Mouse (Mus musculus): ENCODE data around the gene Lrrc72.
"Not testable (repeated sequence)": the region's sequence is repeated elsewhere in the genome, so short reads cannot be mapped to it uniquely, and the experiment has no call there.

The Lrrc72 gene

DNA sequence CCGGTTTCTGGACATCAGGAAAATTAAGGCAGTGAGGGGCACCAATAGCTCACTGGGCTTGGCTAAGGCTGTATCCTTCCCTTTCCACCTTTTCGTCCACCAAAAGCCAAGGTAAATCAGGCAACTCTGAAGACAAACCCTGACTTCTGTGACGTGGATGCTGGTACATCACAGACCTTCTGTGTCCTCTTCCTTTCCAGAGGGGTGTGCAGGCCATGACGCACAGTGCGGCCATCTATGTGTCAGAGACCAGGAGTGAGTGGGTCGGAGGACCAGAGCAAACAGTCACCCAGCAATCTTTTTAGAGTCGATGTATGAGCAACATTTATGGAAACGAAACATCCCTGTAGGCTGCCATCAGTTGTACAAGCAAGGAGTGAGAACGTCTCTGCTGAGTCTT, at the start of gene Lrrc72:
TSS of gene Lrrc72 (minus strand) at position 101 of the 400 bp plus-strand sequence.
- no peak for DNase-seq (ENCODE audit: low spot score)

DNA sequence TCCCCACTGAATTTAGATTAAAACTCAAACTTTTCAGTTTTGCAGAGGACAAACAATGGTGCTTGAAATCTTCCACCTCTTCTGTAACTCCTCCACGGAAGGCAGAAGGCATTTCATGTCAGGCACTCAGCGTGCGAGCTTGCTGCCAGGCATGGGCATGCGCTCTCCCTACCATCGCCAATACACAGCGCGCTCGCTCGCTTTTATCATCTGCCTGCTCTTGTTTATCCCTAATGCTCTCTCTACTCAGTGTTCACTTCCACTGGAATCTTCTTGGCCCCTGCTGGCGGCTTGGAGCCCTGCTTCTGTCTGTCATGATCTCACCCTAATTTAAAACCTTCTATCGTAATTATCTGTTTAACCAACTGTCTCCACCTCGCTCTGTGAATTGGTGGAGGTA, 49.1 kb upstream of the Lrrc72 start:
- DNase-seq (ENCODE audit: low spot score): no peak

DNA sequence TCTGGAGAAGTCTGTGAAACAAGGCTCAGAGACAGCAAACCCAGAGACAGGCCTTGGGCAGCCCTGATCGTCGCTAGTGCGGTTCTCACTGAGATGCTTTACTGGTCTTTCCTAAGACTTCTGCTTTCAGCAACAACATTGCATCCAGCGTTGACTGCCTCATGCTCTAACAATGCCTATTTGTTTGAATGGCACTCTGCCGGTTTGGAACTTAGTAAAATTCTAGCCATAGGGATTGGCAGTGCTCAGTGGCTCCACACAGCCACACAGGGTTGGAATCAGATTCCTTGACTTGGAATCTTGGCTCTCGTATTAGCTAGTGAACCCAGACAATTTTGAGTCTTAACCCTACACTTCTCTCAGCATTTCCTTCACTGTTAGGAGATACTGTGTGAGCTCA, 38.1 kb upstream of the Lrrc72 start:
- no peak for DNase-seq (ENCODE audit: low spot score)

DNA sequence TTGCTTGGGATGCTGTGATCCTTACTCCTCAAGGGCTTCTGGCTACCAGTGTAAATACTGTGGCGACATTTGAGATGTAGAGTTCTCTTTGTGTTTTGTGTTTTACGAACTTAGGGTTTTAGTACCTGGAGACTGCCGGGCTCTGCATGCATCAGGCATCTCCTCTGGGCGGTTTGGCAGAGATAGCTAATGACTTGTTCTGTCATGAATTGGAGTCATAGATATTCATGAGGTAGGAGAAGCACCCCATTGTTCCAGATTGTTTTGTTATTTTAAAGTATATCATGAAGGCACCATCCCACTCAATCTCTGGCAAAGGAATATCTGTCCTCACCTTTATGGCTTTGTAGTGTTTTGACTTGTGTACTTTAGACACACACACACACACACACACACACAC, 37.3 kb upstream of the Lrrc72 start:
- no peak for DNase-seq (ENCODE audit: low spot score)

DNA sequence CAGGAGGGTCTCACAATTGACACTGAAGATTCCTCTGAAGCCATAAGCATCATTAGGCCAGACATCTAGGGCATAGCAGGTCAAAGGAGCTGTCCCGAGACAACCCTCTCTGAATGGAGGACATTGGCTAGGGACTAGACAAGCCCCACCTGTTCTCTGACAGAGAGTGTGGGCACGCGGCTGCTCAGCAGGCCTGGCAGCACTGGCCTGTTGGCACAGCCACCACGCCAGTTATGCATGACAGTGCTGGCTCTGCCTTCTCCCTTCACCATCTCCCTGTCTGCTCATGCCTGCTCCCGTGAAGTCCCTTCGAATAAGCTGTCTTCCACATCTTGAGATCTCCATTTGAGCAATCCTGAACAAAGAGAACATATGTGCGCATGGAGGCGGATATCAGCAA, 36.4 kb upstream of the Lrrc72 start:
- no peak for DNase-seq (ENCODE audit: low spot score)

DNA sequence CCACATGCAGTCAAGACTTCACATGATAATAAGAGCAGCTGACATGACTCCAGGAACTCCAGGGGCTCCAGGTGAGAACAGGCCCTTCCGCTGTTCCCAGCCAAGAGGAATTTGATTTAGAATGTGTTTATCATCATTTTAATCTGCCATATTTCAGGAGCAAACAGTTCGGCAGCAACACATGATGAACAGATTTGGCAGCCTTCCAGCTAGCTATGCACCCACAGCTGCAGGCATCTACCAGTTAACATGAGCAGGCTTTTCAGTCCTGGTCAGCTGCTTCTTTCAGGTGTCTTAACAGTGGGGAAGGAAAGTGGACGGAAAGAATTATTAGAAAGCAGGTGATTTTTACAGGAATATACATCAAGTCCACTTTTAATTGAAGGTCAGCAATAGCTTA, 21.6 kb upstream of the Lrrc72 start:
- no peak for DNase-seq (ENCODE audit: low spot score)

DNA sequence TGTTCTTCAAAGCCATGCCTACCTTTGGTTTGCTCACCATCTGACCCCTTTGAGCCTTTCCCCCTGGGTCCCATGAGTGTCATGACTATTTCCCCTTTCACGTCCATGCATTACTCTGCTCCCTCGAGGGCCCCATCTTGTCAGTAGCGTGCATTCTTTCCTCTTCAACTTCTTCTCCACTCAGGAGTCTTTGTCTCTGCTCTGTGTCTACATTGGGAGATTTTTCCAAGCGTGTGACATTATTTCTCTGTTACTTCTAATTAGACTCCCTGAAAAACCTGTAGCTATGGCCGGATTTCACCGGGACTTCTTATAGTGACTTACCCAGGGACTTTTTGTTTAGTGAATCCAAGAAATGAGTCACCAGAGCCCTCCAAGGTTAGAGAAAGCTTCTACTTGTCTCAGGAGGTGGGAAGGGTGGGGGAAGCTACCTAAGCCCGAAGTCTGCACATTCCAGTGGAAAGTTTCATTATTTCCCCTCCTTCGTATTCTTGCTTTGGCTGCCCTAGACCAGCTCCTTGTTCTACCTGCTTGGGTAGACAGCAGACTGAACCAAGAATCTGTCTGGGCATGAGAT, 14.6 kb upstream of the Lrrc72 start:
- DNase-seq (ENCODE audit: low spot score): no peak

DNA sequence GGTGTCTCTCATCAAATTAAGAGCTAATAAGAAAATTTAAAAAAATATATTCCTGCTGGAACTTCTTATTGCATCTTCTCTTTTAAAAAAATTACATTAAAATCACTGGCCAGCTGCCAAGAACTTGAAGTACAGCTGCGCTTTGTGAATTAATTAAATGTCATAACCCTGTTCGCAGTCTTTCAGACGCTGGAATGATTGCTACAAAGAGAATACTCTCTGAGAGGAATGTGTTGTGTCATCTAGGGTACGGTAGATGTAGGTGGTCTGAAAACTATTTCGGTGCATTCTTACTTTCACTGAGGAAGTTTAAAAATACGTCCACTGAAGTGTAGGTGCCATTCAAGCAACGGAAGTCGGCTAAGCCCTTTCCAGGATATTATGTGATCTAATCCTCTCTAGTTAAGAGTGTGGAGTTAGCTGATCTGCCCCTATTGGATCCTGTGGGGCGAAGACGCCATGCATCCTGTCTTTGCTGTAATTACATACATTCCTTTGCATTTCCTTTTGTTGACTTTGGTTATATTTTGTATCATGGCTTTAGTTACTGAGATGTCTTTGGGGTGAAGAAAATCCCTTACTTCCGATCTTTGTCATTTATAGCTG, 9.0 kb upstream of the Lrrc72 start:
- no peak for DNase-seq (ENCODE audit: low spot score)

DNA sequence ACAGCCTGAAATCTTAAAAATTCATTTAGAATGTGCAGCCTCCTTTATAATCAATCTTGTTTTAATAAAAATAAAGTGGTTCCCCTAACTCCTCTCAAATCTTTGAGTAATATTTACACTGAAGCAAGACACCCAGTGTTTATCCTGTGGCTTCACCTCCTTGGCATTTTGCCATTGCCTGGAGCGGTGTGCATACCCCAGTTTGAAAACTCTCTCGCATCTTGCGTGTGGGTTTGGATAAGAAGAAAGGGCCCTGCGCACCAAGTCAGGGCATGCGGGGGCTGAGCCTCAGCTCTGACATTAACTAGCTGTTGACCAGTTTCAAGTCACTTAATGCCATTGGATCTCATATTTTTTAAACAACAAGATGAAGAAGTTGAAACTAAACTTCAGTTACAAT, 2.2 kb upstream of the Lrrc72 start:
- no peak for DNase-seq (ENCODE audit: low spot score)

DNA sequence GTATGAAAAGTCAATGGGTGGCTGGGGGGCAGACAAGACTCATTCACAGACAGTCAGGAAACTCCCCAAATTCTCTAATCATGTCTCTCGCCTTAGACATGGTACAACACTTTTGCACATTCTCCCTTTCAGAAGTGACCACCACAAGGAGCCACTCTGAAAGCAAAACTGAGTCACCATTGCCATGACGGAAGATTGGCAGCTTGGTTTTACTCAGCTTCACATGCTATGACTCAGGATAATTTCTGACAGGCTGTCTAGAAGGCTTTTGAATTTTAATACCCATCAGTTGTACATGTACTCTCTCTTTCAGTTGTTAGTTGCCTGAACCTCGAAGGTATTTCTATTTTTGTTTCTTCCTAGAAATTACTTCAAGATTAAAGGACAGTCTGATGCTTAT, 12.0 kb downstream of the Lrrc72 start:
- no peak for DNase-seq (ENCODE audit: low spot score)

DNA sequence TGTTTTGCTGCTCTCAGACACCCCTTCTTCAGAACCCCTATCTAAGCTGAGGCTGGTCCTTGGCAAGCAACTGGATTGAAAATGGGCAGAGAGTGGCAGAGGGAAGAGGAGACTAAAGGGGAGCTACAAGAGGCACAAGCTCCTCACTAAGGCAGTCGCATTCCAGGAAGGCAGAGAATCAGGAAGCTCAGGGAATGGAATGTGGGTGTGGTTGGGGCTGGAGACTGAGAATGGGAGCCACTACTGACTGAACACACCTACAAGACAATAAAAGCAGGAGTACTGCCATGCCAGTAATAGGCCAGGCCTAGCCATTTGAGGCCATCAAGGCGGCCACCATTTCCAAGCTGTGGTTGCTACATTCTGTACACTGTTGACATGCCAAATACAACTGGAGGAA, 21.8 kb downstream of the Lrrc72 start:
- DNase-seq (ENCODE audit: low spot score): no peak

DNA sequence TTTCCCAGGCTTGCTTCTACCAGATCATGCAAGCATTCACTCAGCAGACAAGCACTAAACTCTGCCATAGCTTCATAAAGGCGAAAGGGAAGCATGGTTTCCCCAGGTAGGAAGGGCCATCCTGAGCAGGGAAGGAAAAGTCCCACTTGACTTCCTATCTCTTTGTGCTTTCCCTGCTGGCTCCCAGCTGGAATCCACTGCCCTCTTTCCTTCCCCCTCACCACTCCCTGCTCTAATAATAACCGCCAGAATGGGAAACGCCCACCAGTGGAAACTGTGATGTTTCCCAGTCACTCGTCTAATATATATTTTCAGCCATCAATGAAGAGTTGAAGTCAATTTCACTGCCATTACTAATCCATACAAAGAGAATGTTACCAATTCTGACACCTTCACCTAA, 28.8 kb downstream of the Lrrc72 start:
- no peak for DNase-seq (ENCODE audit: low spot score)

DNA sequence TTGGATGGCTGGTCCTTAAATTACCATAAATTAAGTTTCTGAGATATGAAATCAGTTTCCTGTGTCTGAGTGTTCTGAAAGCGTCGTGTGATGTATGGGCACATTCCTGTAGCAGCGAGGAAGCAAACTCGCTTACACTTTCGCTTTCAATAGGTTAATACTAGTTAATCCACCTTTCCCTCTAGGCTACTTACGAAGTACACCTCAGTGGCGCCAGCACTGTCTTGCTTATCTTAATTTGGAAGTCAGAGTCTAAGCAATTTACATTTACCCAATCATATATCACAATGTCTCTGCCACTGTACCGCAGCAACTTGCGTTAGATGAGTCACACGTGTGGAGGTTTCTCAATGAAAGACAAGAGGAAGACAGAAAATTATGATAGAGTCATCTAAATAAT, 36.3 kb downstream of the Lrrc72 start:
- DNase-seq (ENCODE audit: low spot score): no peak

DNA sequence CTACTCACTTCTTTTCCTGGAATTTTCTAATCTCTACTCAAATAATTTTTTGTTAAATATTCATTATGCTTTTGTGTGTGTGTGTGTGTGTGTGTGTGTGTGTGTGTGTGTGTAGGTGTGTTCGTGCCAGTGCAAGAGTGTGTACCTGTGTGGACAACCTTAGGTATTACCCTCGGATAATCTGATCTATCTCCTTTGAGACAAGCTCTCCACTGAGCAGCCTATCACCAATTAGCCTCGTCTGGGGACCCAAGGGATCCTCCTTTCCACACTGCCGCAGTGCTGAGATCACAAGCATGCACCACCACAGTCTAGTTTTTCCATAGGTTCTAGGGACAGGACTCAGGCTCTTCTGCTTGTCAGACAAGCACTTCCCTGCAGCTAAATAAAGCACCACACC, 37.0 kb downstream of the Lrrc72 start:
- DNase-seq (ENCODE audit: low spot score): no peak

DNA sequence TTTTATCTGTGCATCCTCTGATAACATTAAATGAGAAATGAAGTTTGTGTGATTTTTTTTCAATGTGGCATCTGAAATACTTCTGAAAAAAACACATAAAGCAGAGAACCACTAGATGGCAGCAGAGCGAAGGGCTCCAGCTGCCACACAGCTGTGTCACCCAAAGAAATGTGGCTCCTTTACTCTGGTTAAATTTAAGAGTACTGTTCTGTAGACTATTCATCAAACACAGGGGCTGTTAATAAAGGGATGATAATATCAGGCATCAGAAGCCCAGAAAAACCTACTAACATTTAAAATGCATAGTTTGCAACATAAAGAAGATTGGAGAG, 38.1 kb downstream of the Lrrc72 start:
- peak; percentile 57 for DNase-seq (ENCODE audit: low spot score)

DNA sequence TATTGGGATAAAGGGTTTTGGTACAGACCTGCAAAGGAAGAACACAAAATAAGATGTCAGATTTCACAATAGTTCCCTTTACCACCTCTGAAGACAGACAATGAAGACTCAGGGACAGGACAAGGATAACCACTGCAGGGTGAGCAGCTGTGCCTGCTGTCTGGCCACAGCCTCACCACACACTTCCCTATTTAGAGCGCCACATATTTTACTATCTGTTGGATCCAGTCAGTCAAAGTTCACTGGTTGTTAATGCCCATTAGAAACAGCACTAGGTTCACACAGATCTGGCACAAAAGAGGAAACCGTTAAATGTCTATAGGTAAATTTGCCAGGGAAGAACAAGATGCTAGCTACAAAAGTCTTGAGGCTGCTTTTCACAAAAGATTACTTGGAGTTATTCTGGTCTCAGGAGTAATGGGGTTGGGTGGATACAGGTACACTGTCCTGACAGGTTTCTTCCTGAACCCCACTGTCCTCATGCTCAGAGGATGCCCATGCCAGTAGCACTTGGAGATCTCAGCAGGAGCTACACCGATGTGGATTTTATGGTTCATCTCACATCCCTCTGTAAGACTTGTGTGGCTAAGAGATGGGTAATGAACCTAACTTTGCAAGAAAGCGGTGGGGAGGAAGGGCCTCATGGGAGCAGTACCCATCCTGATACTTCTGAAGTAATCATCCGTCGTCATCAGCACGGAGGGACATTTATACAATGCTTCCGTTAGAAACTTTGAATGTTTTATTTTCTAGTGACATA, 38.6 kb downstream of the Lrrc72 start:
- DNase-seq (ENCODE audit: low spot score): no peak

DNA sequence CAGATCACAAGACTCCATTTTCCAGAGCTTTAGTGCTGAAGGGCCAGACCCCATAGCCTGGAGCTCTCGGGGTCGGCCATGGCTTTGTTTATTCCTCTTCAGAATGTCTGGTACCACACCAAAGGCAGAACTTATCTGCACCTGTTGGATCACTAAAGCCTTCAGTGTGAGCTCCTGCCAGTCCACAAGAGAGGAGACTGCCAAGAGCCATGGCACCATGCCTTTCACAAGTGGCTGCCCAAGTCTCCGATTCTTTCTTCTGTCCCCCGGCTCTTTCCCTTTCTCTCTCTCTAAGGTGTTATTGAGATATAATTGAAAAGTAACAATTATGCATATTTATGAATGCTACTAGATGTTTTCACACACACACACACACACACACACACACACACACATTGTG, 43.1 kb downstream of the Lrrc72 start:
- no peak for DNase-seq (ENCODE audit: low spot score)

DNA sequence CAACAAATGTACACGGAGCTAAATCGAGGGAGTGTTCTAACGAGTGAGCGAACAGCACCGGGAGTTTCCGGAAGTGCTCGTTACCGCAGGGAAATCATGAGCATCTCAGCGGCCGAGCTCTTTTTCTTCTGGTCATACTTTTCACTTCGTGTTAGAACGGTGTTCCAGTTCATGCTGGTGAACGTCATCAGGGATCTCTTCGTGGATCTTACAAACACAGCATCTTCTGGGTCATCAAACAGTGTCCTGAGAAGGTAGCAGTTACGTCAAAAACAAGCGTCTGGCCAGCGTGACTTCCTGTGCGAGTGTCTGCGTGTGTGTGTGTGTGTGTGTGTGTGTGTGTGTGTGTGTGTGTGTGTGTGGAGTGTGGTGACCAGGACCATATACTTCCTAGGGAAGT, 44.7 kb downstream of the Lrrc72 start:
- no peak for DNase-seq (ENCODE audit: low spot score)

DNA sequence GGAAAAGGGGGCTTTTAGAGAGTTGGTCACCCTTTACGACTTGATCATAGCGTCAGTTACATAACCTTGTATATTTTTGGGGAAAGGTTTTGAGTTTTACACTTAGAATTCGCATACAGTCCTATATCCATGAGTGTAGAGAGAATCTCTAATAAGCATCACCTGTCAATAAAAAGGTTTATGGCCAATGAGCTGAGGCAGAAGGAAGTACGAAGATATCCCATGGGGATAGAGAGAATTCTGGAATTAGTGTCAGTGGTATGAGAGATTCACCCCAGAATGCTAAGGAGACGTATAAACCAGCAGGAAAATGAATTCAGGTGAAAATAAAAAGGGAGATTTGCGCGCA, 45.4 kb downstream of the Lrrc72 start:
- DNase-seq (ENCODE audit: low spot score): no peak

DNA sequence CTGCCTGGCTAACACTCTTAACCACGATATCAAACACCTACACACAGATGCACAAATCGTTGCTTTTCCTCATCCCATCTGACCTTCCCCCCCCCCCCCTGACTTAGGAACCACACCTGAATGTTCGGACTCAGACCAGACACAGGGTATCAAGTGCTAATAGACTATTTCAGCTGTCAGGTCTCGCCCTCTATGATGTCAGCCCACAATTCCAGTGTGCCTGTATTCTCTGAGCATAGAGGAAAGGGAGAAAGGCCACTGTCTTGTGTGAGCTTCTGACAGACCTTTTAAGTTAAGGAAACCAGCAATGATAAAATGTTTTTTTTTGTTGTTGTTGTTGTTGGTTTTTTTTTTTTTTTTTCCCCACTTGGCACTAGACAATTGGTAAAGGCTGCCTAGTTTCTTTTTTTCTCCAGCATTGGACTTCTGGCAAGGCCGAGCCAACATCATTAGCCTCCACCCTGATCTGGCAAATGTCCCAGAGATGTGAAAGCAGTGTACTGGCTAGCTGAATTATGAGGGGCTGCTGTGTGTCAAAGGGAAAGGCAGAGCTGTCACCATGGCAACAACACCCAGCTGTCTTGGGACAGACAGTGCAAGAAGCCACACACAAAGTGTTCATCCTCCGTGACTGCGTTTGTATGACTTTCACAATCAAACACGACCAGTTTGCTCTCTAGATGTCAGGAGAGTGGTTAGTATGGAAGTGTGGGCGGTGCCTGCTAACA, 46.0 kb downstream of the Lrrc72 start:
- DNase-seq (ENCODE audit: low spot score): peak; percentile 47

DNA sequence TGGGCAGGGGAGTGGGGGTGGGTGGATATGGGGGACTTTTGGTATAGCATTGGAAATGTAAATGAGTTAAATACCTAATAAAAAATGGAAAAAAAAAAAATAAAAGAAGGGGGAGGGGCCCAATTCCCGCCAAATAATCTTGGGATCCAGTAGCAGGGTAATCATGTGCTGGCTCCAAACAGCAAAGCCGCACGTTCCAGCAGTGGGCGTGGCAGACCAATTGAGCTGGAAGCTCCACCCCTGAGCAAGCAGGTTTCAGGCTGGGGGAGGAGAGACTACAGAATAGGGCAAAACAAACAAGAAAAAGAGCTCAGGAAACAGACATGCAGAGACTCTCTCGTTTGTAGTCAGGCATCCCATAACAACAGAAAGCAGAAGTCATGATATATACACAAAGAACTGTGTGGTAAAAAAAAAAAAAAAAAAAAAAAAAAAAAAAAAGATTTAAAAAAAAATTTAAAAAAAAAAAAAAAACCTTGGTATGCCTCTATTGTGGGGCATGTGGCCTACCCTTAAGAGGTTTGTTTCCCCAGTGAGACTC, 47.5 kb downstream of the Lrrc72 start:
- not testable (repeated sequence) for DNase-seq (ENCODE audit: low spot score)

DNA sequence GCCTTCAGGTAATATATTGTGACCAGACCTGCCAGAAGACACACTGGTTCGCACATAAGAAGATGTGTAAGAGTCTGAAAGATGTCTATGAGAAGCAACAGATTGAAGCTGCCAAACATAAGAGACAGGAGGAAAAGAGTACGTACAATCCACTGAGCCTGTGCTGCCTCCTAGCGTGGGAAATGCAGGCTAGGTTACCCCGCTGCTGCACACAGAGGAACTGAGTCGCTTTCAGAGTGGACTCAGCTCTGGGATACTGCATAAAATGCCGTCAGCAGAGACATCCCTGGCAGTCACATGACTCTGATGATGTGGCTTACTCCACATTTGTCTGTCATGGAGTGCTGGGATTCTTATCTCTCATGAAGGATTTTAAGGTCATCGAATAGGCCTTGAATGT, 58.2 kb downstream of the Lrrc72 start:
- DNase-seq (ENCODE audit: low spot score): no peak

DNA sequence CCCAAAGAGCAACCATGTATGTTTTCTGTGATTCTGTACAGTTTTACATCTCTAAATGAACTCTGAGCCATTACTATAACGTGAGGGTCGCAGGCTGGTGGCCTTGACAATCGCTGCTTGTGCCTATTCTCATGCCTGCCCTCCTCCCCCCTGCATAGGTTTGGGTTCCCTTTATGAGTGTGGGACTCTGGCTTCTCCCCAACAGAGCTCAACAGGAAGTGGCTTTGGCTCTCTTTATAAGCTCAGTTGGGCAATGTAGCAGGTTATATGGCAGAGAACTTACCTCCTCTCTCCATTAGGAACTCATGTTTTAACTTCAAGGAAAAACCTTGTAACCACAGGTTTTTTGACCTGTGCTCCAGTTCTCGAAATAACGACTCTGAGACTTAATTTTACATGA, 62.9 kb downstream of the Lrrc72 start:
- DNase-seq (ENCODE audit: low spot score): no peak
